Mouse (Mus musculus) megakaryocyte, adult 5-6 weeks (primary cell): ENCODE measurements around the gene Phlda1. TPM values are rescaled to one million over a fixed set of nuclear protein-coding genes. Genes with fewer than 3 reads are reported as not detected.
A peak's percentile ranks its signal among the peaks of the same experiment; 100 is the strongest.

ENCODE experiments used
- ATAC-seq: 2 replicates; pipeline ENCODE4 v1.8.0; 2016; ENCODE audit warnings: mild to moderate bottlenecking, inconsistent platforms; ENCODE audit not compliant: poor library complexity, severe bottlenecking
- total RNA-seq, 2 experiments: library from RNA; stranded (forward) in 1 of 2; stranded (reverse) in 1 of 2; fragments of 153-499, 151-499 nt in 1 of 2; fragments of 221-1000, 200-1000 nt in 1 of 2; gene quantifications; 2 replicates each; pipeline versions ENCODE4 v1.2.3 to v1.2.4; 2015 to 2017

Phlda1 gene
- total RNA-seq, 2 experiments from 2014 or later, result 0.84 to 9.1 TPM

DNA sequence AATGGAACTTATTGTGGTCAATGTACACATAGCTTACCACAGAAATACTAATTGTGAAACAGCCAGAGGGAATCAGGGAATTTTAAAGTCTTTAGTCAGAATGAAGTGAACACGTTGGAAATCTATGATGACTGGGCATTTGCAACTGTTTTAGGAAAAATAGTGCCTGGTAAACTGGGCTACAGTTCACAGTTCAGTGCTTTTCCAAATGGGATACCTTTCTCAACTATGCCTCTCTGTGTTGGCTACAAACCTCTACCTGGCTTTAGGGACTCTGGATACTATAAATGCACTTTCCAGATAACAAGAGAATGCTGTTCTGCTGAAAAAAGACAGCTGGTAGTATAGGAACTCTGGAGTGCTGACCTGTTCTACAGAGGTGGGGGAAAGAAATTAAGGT lies 1.5 kb upstream of the Phlda1 start:
- no peak for ATAC-seq

DNA sequence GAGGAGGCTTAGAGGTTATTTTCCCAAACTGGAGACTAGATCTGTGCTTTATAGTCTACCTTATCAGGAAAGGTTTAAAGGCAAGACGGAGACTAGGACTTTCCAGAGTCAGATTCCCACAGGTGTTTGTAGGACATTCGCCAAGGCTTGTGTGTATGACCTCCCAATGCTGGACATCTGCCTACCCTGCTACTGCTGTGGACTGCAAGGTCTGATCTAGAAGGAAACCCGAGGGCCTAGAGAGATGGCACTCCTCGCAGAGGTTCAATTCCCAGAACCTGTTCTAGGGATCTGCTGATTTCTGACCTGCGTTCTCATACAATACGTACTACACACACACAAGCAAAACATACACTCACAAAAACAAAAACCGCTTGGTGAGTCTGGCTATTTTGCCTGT lies 680 bp upstream of the Phlda1 start:
- no peak for ATAC-seq

- ATAC-seq, result peak; percentile 13
These were observed 907 bp downstream of the Phlda1 start for GRCm38 (mm10) chr10:111506926-111507459.

GRCm38 (mm10) chr10:111507460-111508211 lies 1.6 kb downstream of the Phlda1 start:
- peak; percentile 41 for ATAC-seq

- no peak for ATAC-seq
These were observed 2.4 kb downstream of the Phlda1 start for GRCm38 (mm10) chr10:111508324-111509080.

DNA sequence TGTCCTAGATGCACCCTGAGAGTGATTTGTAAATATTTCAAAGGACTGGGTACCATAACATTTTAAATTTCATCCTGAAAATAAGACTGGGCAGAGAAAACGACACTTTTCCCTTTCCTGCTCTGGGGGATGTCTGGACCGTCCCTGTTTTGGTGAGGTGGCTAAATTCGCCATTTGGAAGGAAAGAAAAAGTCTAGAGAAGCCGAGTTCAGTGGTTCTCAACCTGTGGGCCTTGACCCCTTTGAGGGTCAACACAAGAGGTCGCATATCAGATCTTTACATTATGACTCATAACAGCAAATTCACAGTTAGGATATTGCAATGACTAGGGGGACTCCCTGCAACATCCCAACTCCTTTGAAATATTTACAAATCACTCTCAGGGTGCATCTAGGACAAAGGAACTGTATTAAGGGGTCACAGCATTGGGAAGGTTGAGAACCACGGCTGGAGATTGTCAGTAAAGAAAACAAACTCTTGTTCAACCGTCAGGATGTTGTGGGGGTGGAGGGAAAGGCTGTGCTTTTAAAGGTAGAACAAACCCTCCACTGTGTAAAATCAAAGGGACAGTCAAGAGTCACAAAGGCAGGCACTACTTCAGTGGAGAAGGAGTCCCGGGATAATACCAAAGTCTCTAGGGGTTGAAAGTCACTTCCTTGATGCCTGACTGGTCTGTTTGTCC lies 3.2 kb downstream of the Phlda1 start:
- ATAC-seq, result no peak

- ATAC-seq, result no peak
These were observed 3.9 kb downstream of the Phlda1 start for GRCm38 (mm10) chr10:111509981-111510380.

GRCm38 (mm10) chr10:111510798-111511197 lies 4.7 kb downstream of the Phlda1 start:
- ATAC-seq, result no peak

- ATAC-seq, result no peak
These were observed 6.0 kb downstream of the Phlda1 start for GRCm38 (mm10) chr10:111512036-111512568.

DNA sequence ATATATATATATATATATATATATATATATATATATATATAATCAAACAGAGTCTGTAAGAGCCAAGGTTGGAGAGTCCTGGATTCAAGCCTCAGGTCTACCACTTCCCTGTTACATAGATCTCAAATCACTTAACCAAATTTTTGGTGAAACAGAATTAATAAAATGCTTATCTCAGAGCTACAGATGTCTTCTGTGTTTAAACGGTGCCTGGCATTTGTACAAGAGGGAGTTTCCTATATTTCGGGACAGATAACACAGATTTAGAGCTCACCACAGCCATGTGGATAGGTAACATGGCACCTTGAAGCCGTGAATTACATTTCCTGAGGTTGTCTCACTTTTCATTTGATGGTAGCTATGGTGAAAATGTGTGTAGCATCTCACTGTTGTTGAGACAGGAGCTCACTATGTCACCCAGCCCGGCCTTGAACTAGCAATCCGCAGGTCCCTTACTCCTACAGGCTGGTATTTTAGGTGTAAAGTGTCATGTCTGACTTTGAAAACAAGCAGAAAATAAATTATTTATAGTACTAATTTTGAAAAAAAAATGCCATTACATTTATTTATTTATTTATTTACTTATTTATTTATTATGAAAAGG lies 8.3 kb downstream of the Phlda1 start:
- no peak for ATAC-seq

DNA sequence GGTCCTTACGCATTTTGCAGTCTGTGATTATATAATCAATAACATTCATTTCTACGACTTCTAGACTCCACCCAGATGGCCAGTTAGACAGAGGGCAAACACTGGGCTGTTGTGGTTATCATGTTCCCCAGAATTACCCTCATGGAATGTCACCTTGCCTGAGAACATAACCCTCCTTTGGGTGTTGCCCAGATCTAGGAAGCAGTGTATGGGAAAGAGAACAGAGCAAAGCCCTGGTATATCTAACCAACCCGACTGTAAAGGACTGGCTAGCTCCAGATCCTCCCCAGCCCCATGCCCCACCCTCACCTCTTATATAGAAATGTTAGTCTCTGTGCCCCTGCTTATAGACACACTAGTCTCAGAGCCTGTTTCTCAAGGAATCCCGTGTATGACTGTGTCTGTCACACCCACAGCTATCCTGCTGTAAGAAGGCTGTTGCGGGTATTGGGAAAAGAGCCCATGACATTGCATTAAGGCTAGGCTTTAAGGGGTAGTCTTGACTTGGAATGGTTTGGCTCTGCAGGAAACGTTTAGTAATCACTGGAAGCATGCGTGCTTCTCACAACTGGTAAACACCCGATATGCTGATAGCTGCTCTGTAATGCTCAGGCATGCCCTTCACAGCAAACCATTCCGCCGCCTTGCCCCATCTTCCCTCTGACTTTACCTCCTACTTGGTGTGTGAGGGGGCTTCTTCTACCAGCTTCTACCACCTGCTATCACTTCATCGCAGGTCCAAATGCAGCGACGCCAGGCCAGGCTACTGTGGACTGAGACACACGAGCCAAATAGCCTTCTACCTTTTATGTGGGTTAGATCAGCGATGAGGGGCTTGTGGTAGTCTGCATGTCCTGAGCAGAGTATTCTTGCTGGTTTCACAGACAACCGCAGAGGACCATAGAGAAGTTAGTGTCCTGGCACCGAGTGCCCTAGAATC lies 9.3 kb downstream of the Phlda1 start:
- peak; percentile 15 for ATAC-seq

DNA sequence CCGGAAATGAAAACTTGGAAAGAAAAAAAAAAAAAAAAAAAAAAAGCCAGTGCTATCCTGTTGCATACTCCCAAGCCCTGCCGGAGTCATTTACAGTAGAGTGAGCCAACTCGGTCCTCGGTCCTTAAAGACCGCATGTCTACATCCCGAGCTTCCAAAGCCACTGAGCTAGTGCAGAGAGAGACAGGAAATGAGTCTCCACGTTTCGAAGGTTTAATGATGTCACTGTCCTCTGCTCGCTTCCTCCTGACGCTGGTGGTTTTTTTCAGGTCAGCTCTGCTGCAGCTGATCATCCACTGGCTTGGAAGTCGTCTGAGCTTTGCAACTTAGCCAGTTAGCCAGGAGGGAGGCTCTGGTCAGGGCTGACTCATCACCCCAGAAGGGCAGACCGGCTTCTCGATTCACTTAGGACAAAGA lies 10.1 kb downstream of the Phlda1 start:
- ATAC-seq, result peak; percentile 90

DNA sequence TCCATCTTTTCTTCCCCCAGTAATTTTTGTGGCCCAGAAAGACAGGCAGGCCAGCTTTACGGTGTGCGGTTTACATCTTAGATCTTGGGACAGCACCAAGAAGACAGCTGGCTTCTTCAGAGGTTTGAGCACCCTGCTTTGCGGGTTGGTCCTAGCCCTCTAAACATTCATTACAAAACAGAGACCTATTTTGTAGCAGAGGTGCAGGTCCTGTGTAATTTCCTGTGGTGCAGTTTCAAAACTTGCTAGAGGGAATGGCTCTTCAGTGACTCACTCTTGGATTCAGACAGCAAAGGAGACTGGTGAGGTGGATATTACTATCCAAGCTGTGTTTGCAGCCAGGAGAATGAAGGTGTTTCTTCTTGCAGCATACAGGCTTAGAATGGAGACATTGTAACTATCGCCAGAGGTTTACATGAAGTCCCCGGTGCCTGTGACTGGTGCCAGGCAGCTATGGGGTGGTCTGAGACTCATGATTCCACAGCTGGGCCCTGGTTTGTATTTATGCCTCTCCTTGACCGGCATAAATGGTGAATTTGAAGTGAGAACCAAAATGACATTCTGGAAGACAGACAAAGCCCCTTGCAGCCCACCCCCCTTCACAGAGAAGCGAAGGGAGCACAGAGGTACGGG lies 10.8 kb downstream of the Phlda1 start:
- peak; percentile 69 for ATAC-seq

- no peak for ATAC-seq
These were observed 12.3 kb downstream of the Phlda1 start for GRCm38 (mm10) chr10:111518350-111518749.

- ATAC-seq, result no peak
These were observed 13.7 kb downstream of the Phlda1 start for GRCm38 (mm10) chr10:111519620-111520370.

- no peak for ATAC-seq
These were observed 14.5 kb downstream of the Phlda1 start for GRCm38 (mm10) chr10:111520621-111521020.

DNA sequence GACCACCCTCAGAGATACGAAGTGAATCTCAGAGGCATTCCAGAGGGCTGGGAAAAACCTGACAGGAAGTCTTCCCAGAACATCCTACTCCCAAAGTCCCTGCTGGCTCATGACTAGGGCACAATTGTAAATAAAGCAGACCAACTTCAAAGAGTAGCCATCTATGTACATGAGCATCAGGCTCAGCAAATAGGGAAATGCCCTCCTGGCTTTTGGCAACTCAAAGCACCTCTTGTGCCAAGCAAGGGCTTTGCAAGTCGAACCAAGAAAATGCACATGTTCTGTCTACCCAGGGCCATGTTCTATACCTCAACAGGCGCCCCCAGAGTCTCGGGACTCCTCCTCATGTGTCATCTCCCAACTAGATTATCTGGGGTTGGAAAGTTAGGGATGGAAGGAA lies 15.6 kb downstream of the Phlda1 start:
- no peak for ATAC-seq

GRCm38 (mm10) chr10:111522230-111522629 lies 16.1 kb downstream of the Phlda1 start:
- no peak for ATAC-seq
